Mouse (Mus musculus) CH12.LX (cell line): Measurements from ENCODE around the gene Lysmd3.
A peak's percentile ranks its signal among the peaks of the same experiment; 100 is the strongest.

ENCODE experiments used
- EP300 ChIP-seq: IDR thresholded peaks from 2 replicates; pipeline ENCODE4 v1.6.1; 2011; ENCODE audit warnings: low read length, improper control_type of control experiment
- RAD21 ChIP-seq: IDR thresholded peaks from 2 replicates; pipeline ENCODE4 v1.6.1; 2011; ENCODE audit warnings: low read depth, mild to moderate bottlenecking, low read length, improper control_type of control experiment, moderate library complexity

DNA sequence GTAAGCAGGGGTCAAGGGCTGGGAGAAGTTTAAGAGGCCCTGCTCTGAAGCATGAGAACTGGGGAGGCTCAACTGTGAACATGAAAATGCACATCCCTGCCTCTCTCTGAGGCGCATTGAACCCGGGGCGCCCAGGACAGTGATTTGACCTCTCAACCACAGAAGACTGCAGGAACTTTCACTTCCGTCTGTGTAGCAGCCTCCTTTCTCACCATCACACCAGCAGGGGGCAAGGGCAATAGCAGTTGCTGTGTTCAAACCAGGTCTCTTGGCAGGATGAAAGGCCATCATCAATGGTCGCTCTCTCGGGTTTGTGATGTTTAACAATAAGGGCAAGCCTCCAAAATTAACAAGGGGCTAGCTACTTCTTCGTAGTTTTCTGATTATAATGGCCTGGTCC, 45.7 kb downstream of the Lysmd3 start:
- peak; percentile 15 for TF ChIP-seq RAD21
- TF ChIP-seq EP300 = peak; percentile 78
